Mouse (Mus musculus): ENCODE measurements at regions not wholly inside any gene's neighbourhood (a gene's known extent, or its start where the extent isn't known, plus 50 kb on each side); places are given as distances from the start of the nearest gene placed in this dataset.
"Not testable (repeated sequence)": the region's sequence is repeated elsewhere in the genome, so short reads cannot be mapped to it uniquely, and the experiment has no call there.

DNA sequence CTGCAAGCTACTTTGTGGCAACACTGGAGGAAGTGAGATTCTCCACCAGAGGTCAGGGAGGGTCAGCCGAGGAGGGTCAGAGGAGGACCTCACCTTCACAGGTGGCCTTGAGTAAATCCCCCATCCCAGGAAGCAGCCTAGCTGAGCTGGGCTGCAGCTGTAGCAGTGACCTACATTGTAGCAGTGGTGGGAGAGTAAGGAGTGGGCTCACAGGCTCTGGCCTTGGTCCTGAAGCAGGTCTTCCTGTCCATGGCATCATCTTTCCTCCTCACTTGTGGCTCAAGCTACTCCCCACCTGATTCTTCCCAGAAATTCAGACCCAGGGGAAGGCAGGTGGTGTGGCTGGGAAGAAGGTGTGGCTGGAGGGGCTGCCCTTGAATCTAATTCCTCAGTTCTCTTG lies 84.3 kb downstream of the 1810013L24Rik start:
- not testable (repeated sequence) for H3K27ac ChIP-seq (replicated peaks); H3K9ac ChIP-seq; H3K4me2 ChIP-seq (replicated peaks); H3K9me3 ChIP-seq (replicated peaks); ATAC-seq (ENCODE audit: insufficient number of reproducible peaks, low FRiP score, low TSS enrichment, low read depth); H3K4me1 ChIP-seq; H3K4me3 ChIP-seq (replicated peaks); H3K27me3 ChIP-seq; H3K36me3 ChIP-seq
- WGBS: 47% methylated on average over 1 of the region's 1 CpGs

GRCm38 (mm10) chr16:8916091-8916490 lies 86.2 kb downstream of the 1810013L24Rik start:
- Histone ChIP-seq H3K4me2 (replicated peaks) (no peak overlapping the region), H3K27me3 (no peaks in the 10 kb centered on the region), H3K27ac (replicated peaks) (no peak overlapping the region), H3K9ac (no peak overlapping the region), H3K4me3 (replicated peaks) (no peak overlapping the region), H3K9me3 (replicated peaks) (no peaks in the 10 kb centered on the region), H3K36me3 (no peaks in the 10 kb centered on the region), H3K4me1 (no peaks in the 10 kb centered on the region)
- no peak for ATAC-seq (ENCODE audit: insufficient number of reproducible peaks, low FRiP score, low TSS enrichment, low read depth)
- WGBS: 41% methylated on average over 7 of the region's 7 CpGs

GRCm38 (mm10) chr16:8918741-8919535 lies 89.0 kb downstream of the 1810013L24Rik start:
- Histone ChIP-seq H3K27me3 (no peaks in the 10 kb centered on the region), H3K4me2 (replicated peaks) (no peak overlapping the region), H3K4me1 (no peaks in the 10 kb centered on the region), H3K27ac (replicated peaks) (no peak overlapping the region), H3K9ac (no peak overlapping the region), H3K9me3 (replicated peaks) (no peaks in the 10 kb centered on the region), H3K36me3 (no peaks in the 10 kb centered on the region), H3K4me3 (replicated peaks) (no peak overlapping the region)
- 79% methylated on average over 9 of the region's 9 CpGs for WGBS
- no peak for ATAC-seq (ENCODE audit: insufficient number of reproducible peaks, low FRiP score, low TSS enrichment, low read depth)

DNA sequence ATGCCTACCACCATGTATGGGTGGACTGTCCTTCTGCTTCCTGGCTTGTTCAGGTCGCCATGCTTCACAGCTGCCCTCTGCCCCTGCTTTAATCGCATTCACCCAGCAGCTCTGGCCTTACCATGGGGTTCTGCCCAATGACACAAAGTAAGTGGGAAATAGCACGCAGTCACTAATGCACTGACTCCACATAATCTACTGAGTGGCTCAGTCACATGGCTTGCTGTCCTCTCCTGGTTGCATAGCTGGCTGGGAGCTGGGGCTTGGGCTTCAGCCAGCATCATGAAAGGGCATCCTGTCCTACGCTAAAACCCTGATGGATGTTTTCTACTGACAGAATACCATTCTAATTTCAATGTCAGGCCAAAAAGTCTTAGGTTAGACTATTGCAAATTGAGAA lies 94.8 kb downstream of the 1810013L24Rik start:
- Histone ChIP-seq H3K9me3 (replicated peaks) (no peaks in the 10 kb centered on the region), H3K4me3 (replicated peaks) (no peak overlapping the region), H3K9ac (no peak overlapping the region), H3K4me1 (no peaks in the 10 kb centered on the region), H3K27ac (replicated peaks) (no peak overlapping the region), H3K4me2 (replicated peaks) (no peak overlapping the region), H3K36me3 (no peaks in the 10 kb centered on the region), H3K27me3 (no peaks in the 10 kb centered on the region)
- WGBS: 85% methylated on average over 4 of the region's 4 CpGs
- ATAC-seq (ENCODE audit: insufficient number of reproducible peaks, low FRiP score, low TSS enrichment, low read depth): no peak

- Histone ChIP-seq H3K36me3 (no peaks in the 10 kb centered on the region), H3K4me3 (replicated peaks) (no peak overlapping the region), H3K4me2 (replicated peaks) (no peak overlapping the region), H3K27me3 (no peaks in the 10 kb centered on the region), H3K9me3 (replicated peaks) (no peaks in the 10 kb centered on the region), H3K9ac (no peak overlapping the region), H3K4me1 (no peaks in the 10 kb centered on the region), H3K27ac (replicated peaks) (no peak overlapping the region)
- ATAC-seq (ENCODE audit: insufficient number of reproducible peaks, low FRiP score, low TSS enrichment, low read depth): no peak
These were observed 102.1 kb downstream of the 1810013L24Rik start for GRCm38 (mm10) chr16:8931961-8932360.

GRCm38 (mm10) chr16:8933121-8933520 lies 103.2 kb downstream of the 1810013L24Rik start:
- H3K9me3 ChIP-seq (replicated peaks): no peaks in the 10 kb centered on the region
- ATAC-seq (ENCODE audit: insufficient number of reproducible peaks, low FRiP score, low TSS enrichment, low read depth): no peak
- no peaks in the 10 kb centered on the region for H3K27me3 ChIP-seq
- WGBS: 87% methylated on average over 3 of the region's 3 CpGs
- H3K4me1 ChIP-seq: no peaks in the 10 kb centered on the region
- no peak overlapping the region for H3K27ac ChIP-seq (replicated peaks)
- H3K4me2 ChIP-seq (replicated peaks): no peak overlapping the region
- H3K36me3 ChIP-seq: no peaks in the 10 kb centered on the region
- no peak overlapping the region for H3K9ac ChIP-seq
- no peak overlapping the region for H3K4me3 ChIP-seq (replicated peaks)

- Histone ChIP-seq H3K36me3 (no peaks in the 10 kb centered on the region), H3K4me1 (no peaks in the 10 kb centered on the region), H3K27ac (replicated peaks) (no peak overlapping the region), H3K4me2 (replicated peaks) (no peak overlapping the region), H3K27me3 (no peaks in the 10 kb centered on the region), H3K9ac (no peak overlapping the region), H3K4me3 (replicated peaks) (no peak overlapping the region), H3K9me3 (replicated peaks) (no peaks in the 10 kb centered on the region)
- ATAC-seq (ENCODE audit: insufficient number of reproducible peaks, low FRiP score, low TSS enrichment, low read depth): no peak
These were observed 106.5 kb downstream of the 1810013L24Rik start for GRCm38 (mm10) chr16:8936446-8936845.

GRCm38 (mm10) chr16:8938516-8938915 lies 108.6 kb downstream of the 1810013L24Rik start:
- 33% methylated on average over 5 of the region's 5 CpGs for WGBS
- no peaks in the 10 kb centered on the region for H3K36me3 ChIP-seq
- ATAC-seq (ENCODE audit: insufficient number of reproducible peaks, low FRiP score, low TSS enrichment, low read depth): no peak
- H3K9ac ChIP-seq: no peak overlapping the region
- H3K27me3 ChIP-seq: no peaks in the 10 kb centered on the region
- H3K4me1 ChIP-seq: no peaks in the 10 kb centered on the region
- H3K4me2 ChIP-seq (replicated peaks): no peak overlapping the region
- no peak overlapping the region for H3K27ac ChIP-seq (replicated peaks)
- no peak overlapping the region for H3K4me3 ChIP-seq (replicated peaks)
- no peaks in the 10 kb centered on the region for H3K9me3 ChIP-seq (replicated peaks)

- no peaks in the 10 kb centered on the region for H3K9me3 ChIP-seq (replicated peaks)
- 38% methylated on average over 7 of the region's 7 CpGs for WGBS
These were observed 109.2 kb downstream of the 1810013L24Rik start for GRCm38 (mm10) chr16:8939136-8939535.

GRCm38 (mm10) chr16:8944412-8945102 lies 114.7 kb downstream of the 1810013L24Rik start:
- Histone ChIP-seq H3K9ac (no peak overlapping the region), H3K9me3 (replicated peaks) (no peaks in the 10 kb centered on the region), H3K4me1 (peaks cover 5% of the 10 kb centered on the region; the same call in 1 of the 2 replicates), H3K4me2 (replicated peaks) (no peak overlapping the region), H3K27ac (replicated peaks) (no peak overlapping the region), H3K36me3 (no peaks in the 10 kb centered on the region), H3K4me3 (replicated peaks) (no peak overlapping the region), H3K27me3 (no peaks in the 10 kb centered on the region)
- WGBS: 25% methylated on average over 5 of the region's 5 CpGs
- no peak for ATAC-seq (ENCODE audit: insufficient number of reproducible peaks, low FRiP score, low TSS enrichment, low read depth)

More at GRCm38 (mm10) chr16:8939136-8939535, 109.2 kb downstream of the 1810013L24Rik start:
- no peak for ATAC-seq (ENCODE audit: insufficient number of reproducible peaks, low FRiP score, low TSS enrichment, low read depth)
- no peak overlapping the region for H3K27ac ChIP-seq (replicated peaks)
- H3K36me3 ChIP-seq: no peaks in the 10 kb centered on the region
- no peaks in the 10 kb centered on the region for H3K4me1 ChIP-seq
- no peaks in the 10 kb centered on the region for H3K27me3 ChIP-seq
- no peak overlapping the region for H3K4me2 ChIP-seq (replicated peaks)
- no peak overlapping the region for H3K4me3 ChIP-seq (replicated peaks)
- no peak overlapping the region for H3K9ac ChIP-seq

- ATAC-seq (ENCODE audit: insufficient number of reproducible peaks, low FRiP score, low TSS enrichment, low read depth): 0 out of 2 replicates have a peak, but pooled peaks have one; percentile 51
- Histone ChIP-seq H3K36me3 (no peaks in the 10 kb centered on the region), H3K27me3 (no peaks in the 10 kb centered on the region), H3K9ac (no peak overlapping the region), H3K4me3 (replicated peaks) (no peak overlapping the region), H3K9me3 (replicated peaks) (no peaks in the 10 kb centered on the region), H3K27ac (replicated peaks) (no peak overlapping the region), H3K4me2 (replicated peaks) (no peak overlapping the region), H3K4me1 (peaks cover 5% of the 10 kb centered on the region; the same call in 1 of the 2 replicates)
- WGBS: 33% methylated on average over 5 of the region's 5 CpGs
These were observed 117.9 kb downstream of the 1810013L24Rik start for GRCm38 (mm10) chr16:8947846-8948245.
